Mouse (Mus musculus): ENCODE data around the gene Rpl36a. TPM values are rescaled to one million over a fixed set of nuclear protein-coding genes. Genes with fewer than 3 reads are reported as not detected.
"Not testable (repeated sequence)": the region's sequence is repeated elsewhere in the genome, so short reads cannot be mapped to it uniquely, and the experiment has no call there.

Rpl36a gene
- 379 and 399 TPM in 2 replicates for polyA plus RNA-seq (2015; fragmentation: Nextera tagmentation; extraction: Ambion mirVana)

DNA sequence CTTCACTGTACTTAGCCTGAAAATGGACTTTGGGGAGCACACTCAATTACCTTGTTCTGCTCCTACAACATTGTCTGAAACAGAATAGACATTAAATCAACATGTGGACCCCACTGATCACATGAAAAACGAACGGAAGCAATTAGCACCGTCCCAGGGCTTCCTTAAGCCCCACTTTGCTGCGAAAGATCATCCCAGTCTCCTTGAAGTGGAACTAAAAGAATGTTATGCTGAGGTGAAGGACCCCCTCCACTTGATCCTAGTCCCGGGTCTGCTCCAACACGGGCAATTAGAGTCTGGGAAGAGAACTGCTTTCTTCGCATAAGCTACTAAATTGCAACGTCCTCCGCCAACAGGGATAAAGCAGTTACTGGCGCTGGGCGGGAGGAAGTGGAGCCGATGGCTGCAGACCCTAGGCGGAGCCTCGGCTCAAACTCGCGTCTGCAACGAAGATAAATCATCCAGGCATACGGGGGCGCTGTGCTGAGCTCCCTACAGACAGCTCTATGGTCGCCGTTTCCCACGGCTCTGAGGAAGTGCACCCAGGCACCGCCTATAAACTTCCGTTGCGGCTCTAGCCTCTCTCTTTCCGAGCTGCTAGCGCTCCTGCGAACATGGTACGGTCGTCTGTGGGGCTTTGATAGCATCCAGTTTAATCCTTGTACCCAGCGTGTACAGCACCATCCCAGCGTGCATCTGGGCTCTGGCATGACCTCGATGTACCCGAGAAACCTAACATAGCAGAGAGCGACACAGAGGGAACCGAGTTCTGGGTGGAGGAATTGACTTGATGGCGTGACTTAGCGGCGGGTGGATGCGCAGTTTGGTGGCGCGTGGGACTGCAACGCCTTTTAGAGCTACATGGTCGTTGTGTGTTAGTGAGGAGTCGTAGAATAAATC lies at the start of gene Rpl36a:
TSS of gene Rpl36a (plus strand) at position 552 of the 900 bp plus-strand sequence.
- Histone ChIP-seq H3K36me3 (no peaks in the 10 kb centered on the region), H3K4me2 (peak within 1 kb of the TSS; percentile 53), H3K27me3 (replicated peaks) (no peaks in the 10 kb centered on the region), H3K4me1 (no peaks in the 10 kb centered on the region), H3K4me3 (replicated peaks) (peak within 1 kb of the TSS; percentile 50), H3K9ac (peak within 1 kb of the TSS; percentile 25; the same call in 1 of the 2 replicates), H3K27ac (peak within 1 kb of the TSS; percentile 80), H3K9me3 (no peaks in the 10 kb centered on the region)
- WGBS, result 21% methylated on average over 45 of the region's 45 CpGs
- peak; percentile 95 for ATAC-seq (ENCODE audit: insufficient read depth, low FRiP score, low read depth)

DNA sequence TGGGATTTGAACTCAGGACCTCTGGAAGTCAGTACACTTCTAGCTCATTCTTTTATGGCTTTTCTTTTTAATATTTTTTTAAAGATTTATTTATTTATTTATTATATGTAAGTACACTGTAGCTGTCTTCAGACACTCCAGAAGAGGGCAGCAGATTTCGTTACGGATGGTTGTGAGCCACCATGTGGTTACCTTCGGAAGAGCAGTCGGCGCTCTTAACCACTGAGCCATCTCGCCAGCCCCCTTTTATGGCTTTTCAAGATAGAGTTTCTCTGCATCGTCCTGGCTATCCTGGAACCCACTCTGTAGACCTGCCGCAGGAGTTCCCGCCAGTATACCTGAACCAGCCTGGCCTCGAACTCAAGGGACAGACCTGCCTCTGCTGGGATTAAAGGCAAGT lies 45.7 kb upstream of the Rpl36a start:
- not testable (repeated sequence) for H3K9me3 ChIP-seq; ATAC-seq (ENCODE audit: insufficient read depth, low FRiP score, low read depth); H3K27ac ChIP-seq; H3K9ac ChIP-seq; H3K4me3 ChIP-seq (replicated peaks); H3K4me1 ChIP-seq; H3K36me3 ChIP-seq; H3K27me3 ChIP-seq (replicated peaks)
- WGBS, result 85% methylated on average over 10 of the region's 10 CpGs
- peak overlapping the region; percentile 53; the same call in 1 of the 2 replicates for H3K4me2 ChIP-seq

DNA sequence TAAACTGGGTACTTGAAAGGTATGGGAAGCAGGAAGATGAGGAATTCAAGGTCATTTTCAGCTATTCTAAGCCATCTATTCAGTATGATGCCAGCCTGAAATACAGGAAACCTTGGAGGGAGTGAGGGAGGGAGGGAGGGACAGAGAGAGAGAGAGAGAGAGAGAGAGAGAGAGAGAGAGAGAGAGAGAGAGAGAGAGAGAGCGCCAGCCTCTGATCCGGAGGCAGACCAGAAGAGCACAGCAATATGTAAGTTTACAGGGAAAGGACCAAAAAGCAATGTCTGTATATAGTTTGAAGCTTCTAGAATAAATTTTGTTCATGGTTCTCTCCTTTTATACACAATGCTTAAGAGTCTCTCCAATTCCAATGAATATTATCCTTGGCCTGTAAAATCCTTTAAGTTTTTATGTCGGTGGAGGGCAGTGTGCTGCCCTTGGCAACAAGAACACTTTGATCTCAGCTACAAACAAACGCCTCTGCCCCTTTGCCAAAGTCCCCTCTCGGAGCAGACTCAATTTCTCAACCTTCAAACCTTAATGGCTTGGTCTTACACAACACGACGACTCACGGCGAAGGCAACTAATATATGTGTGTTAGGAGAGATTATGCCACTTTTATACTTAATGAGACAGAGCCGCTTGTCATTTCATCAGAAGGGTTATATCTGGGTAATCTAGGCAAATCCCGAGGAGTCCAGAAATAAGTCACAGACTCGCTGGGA lies 44.9 kb upstream of the Rpl36a start:
- no peak overlapping the region for H3K9ac ChIP-seq
- H3K27ac ChIP-seq, result no peak overlapping the region
- H3K4me2 ChIP-seq, result peak overlapping the region; percentile 53
- no peaks in the 10 kb centered on the region for H3K9me3 ChIP-seq
- no peaks in the 10 kb centered on the region for H3K27me3 ChIP-seq (replicated peaks)
- H3K4me3 ChIP-seq (replicated peaks), result peak overlapping the region; percentile 54
- 23% methylated on average over 12 of the region's 12 CpGs for WGBS
- no peaks in the 10 kb centered on the region for H3K4me1 ChIP-seq
- H3K36me3 ChIP-seq, result no peaks in the 10 kb centered on the region
- ATAC-seq (ENCODE audit: insufficient read depth, low FRiP score, low read depth), result no peak

DNA sequence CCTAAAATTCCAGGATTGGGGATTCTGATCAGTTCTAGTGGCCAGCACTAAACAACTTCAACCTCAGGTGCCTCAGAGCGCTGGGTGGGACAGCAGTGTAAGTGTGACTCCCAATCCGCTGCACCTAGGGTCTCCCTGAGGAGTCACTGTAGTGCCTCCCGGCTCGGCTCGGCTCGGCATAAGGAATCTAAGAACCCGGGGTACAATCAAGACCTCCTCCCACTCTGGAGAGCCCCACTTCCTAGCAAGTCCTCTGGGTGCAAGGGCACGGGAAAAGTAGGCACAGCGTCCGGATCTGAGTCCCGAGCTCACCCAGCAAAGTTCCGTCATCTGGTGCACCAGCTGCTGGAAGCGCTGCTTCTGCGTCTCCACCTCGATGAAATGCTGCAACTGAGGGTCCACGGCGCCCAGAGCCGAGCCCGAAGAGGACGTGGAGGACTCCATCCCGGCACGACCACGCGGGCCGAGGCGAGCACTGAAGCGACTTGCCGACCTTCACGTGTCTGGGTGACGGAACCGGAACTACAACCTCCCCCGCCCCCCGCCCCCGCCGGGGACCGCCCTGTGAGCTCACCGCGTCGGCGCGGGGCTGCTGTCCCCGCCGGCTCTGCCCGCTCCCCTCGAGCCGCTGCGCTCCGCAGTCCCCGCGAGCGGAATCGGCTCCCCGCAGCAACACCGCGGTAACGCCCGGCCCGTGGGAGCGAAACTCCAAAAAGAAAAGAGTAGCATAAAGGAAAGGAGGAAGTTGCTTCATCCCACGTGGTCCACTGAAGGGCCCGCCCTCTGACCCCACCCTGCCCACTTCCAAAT lies 44.1 kb upstream of the Rpl36a start, which contains the start of gene Timm8a1:
TSS of gene Timm8a1 (minus strand) at position 721 of the 810 bp plus-strand sequence.
- H3K9ac ChIP-seq, result 0 out of 2 replicates have a peak within 1 kb of the TSS, but pooled peaks have one; percentile 44
- peak within 1 kb of the TSS; percentile 90 for H3K27ac ChIP-seq
- peak; percentile 91 for ATAC-seq (ENCODE audit: insufficient read depth, low FRiP score, low read depth)
- WGBS, result 21% methylated on average over 56 of the region's 61 CpGs
- peak within 1 kb of the TSS; percentile 54 for H3K4me3 ChIP-seq (replicated peaks)
- H3K4me2 ChIP-seq, result peak within 1 kb of the TSS; percentile 53
- no peaks in the 10 kb centered on the region for H3K36me3 ChIP-seq
- H3K9me3 ChIP-seq, result no peaks in the 10 kb centered on the region
- H3K4me1 ChIP-seq, result no peaks in the 10 kb centered on the region
- no peaks in the 10 kb centered on the region for H3K27me3 ChIP-seq (replicated peaks)

DNA sequence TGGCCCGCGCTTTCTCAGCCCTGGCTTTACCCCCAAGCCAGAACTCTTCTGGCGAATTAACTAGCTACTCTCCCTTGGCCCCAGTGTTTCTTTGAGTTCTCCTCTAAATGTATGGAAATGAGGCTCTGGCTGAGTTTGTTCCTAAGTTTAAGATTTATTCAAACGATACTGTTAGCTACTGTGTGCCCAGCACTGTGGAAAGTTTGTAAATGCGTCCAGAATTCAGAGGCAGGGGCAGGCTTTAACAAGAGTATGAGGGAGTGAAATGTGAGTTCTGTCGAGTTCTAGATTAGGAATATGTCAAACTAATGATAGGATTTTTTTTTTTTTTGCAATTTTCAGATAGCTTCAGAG lies 43.5 kb upstream of the Rpl36a start:
- WGBS, result 17% methylated on average over 6 of the region's 6 CpGs

GRCm38 (mm10) chrX:134547330-134547729 lies 38.1 kb upstream of the Rpl36a start:
- Histone ChIP-seq H3K9ac (no peak overlapping the region), H3K27ac (no peak overlapping the region), H3K4me2 (no peak overlapping the region), H3K9me3 (no peaks in the 10 kb centered on the region), H3K4me1 (no peaks in the 10 kb centered on the region), H3K36me3 (no peaks in the 10 kb centered on the region), H3K27me3 (replicated peaks) (no peaks in the 10 kb centered on the region), H3K4me3 (replicated peaks) (no peak overlapping the region)
- WGBS, result 88% methylated on average over 4 of the region's 4 CpGs
- ATAC-seq (ENCODE audit: insufficient read depth, low FRiP score, low read depth), result no peak

More for the DNA sequence above, 43.5 kb upstream of the Rpl36a start:
- H3K9me3 ChIP-seq, result no peaks in the 10 kb centered on the region
- H3K9ac ChIP-seq, result no peak overlapping the region
- no peak for ATAC-seq (ENCODE audit: insufficient read depth, low FRiP score, low read depth)
- H3K4me1 ChIP-seq, result no peaks in the 10 kb centered on the region
- peak overlapping the region; percentile 54 for H3K4me3 ChIP-seq (replicated peaks)
- H3K27me3 ChIP-seq (replicated peaks), result no peaks in the 10 kb centered on the region
- H3K4me2 ChIP-seq, result peak overlapping the region; percentile 42; the same call in 1 of the 2 replicates
- no peaks in the 10 kb centered on the region for H3K36me3 ChIP-seq
- peak overlapping the region; percentile 90 for H3K27ac ChIP-seq

DNA sequence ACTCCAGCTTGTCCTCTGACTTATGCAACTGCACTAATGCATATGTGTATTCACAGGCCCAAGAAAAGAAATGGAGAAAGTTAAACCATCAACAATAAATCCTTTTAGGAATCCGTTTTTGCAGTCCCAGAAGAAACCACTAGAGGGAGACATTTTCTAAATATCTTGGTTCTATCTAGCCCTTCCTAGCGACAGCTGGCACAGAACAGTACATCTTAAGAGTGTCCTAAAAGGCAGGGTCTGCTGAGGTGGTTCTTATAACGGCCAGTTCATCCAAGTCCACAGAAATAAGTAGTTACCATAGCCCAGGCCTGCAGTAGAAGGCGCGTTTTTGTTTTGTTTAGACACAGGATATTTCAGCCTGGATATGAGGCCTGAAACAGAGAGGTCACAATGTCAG lies 34.6 kb upstream of the Rpl36a start:
- H3K4me3 ChIP-seq (replicated peaks), result no peak overlapping the region
- H3K4me1 ChIP-seq, result no peaks in the 10 kb centered on the region
- WGBS, result 22% methylated on average over 5 of the region's 5 CpGs
- H3K9me3 ChIP-seq, result no peaks in the 10 kb centered on the region
- no peaks in the 10 kb centered on the region for H3K36me3 ChIP-seq
- H3K27me3 ChIP-seq (replicated peaks), result no peaks in the 10 kb centered on the region
- H3K4me2 ChIP-seq, result no peak overlapping the region
- no peak for ATAC-seq (ENCODE audit: insufficient read depth, low FRiP score, low read depth)
- no peak overlapping the region for H3K9ac ChIP-seq
- no peak overlapping the region for H3K27ac ChIP-seq

GRCm38 (mm10) chrX:134553326-134553725 lies 32.1 kb upstream of the Rpl36a start:
- Histone ChIP-seq H3K36me3 (no peaks in the 10 kb centered on the region), H3K9me3 (no peaks in the 10 kb centered on the region), H3K4me2 (no peak overlapping the region), H3K4me3 (replicated peaks) (no peak overlapping the region), H3K27ac (no peak overlapping the region), H3K9ac (no peak overlapping the region), H3K27me3 (replicated peaks) (no peaks in the 10 kb centered on the region), H3K4me1 (no peaks in the 10 kb centered on the region)
- WGBS, result 87% methylated on average over 4 of the region's 4 CpGs
- ATAC-seq (ENCODE audit: insufficient read depth, low FRiP score, low read depth), result no peak

DNA sequence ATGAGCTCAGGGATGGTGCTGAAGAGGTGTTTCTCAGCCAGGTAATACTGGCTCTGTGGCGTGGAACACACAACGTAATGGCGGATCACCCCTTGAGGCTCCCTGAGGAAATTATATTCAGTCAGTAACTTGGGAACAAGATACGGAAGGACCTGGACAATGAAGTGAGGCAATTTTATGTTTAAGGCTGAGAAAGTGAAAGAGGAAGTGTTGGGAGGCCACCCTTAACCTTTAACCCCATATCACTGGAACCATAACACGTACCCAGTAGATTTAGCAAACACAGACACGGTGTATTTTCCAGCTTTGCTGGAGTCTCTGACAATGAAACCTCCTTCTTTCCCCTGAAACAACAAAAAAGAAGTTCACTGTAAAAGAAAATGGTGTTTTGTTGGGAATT lies 31.0 kb upstream of the Rpl36a start:
- no peak for ATAC-seq (ENCODE audit: insufficient read depth, low FRiP score, low read depth)
- no peak overlapping the region for H3K4me3 ChIP-seq (replicated peaks)
- H3K36me3 ChIP-seq, result no peaks in the 10 kb centered on the region
- no peaks in the 10 kb centered on the region for H3K4me1 ChIP-seq
- no peak overlapping the region for H3K4me2 ChIP-seq
- 69% methylated on average over 6 of the region's 6 CpGs for WGBS
- no peaks in the 10 kb centered on the region for H3K9me3 ChIP-seq
- no peak overlapping the region for H3K27ac ChIP-seq
- no peak overlapping the region for H3K9ac ChIP-seq
- no peaks in the 10 kb centered on the region for H3K27me3 ChIP-seq (replicated peaks)

GRCm38 (mm10) chrX:134564326-134564725 lies 21.1 kb upstream of the Rpl36a start:
- H3K36me3 ChIP-seq, result no peaks in the 10 kb centered on the region
- no peak overlapping the region for H3K9ac ChIP-seq
- H3K4me3 ChIP-seq (replicated peaks), result no peak overlapping the region
- 0 out of 2 replicates have a peak, but pooled peaks cover 2% of the 10 kb centered on the region for H3K27me3 ChIP-seq (replicated peaks)
- WGBS, result 80% methylated on average over 4 of the region's 4 CpGs
- H3K27ac ChIP-seq, result no peak overlapping the region
- no peak overlapping the region for H3K4me2 ChIP-seq
- no peaks in the 10 kb centered on the region for H3K4me1 ChIP-seq
- H3K9me3 ChIP-seq, result no peaks in the 10 kb centered on the region
- no peak for ATAC-seq (ENCODE audit: insufficient read depth, low FRiP score, low read depth)

DNA sequence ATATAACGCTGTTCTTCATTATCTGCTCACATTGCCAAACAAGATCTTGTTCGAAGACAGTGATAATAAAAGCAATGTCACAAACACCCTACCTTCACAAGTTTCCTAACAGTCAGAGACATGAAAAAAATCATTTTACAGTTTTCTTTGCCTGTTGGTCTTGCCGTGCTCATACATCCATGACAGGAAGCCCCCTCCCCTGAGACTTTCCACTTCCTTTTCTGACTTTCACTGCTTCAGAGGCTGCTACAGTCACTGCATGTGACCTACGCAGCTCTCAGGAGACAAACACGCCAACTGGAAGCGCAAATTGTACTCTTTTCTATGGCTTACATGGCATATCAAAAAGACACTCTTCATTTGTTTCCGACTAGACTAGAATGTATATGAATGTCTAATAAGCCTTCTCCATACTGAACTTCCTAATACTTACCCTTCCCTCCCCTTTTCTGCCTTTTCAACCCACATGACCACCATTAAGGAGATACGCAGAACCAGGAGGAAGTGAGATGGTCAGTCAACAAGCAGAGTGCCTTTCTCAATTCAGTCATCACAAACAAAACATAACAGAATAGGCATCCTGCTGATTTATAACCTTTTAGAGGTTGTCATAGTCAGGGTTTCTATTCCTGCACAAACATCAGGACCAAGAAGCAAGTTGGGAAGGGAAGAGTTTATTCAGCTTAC lies 18.8 kb upstream of the Rpl36a start:
- H3K4me3 ChIP-seq (replicated peaks), result no peak overlapping the region
- H3K4me2 ChIP-seq, result no peak overlapping the region
- 0 out of 2 replicates have a peak, but pooled peaks cover 2% of the 10 kb centered on the region for H3K27me3 ChIP-seq (replicated peaks)
- H3K9me3 ChIP-seq, result no peaks in the 10 kb centered on the region
- H3K27ac ChIP-seq, result no peak overlapping the region
- no peaks in the 10 kb centered on the region for H3K36me3 ChIP-seq
- no peak for ATAC-seq (ENCODE audit: insufficient read depth, low FRiP score, low read depth)
- H3K9ac ChIP-seq, result no peak overlapping the region
- WGBS, result 83% methylated on average over 8 of the region's 8 CpGs
- H3K4me1 ChIP-seq, result no peaks in the 10 kb centered on the region
